Mouse (Mus musculus) CH12.LX (cell line): ENCODE data around the gene Emg1.

Experiments
- CTCF ChIP-seq, 2 experiments: IDR thresholded peaks in 1 of 2; conservative IDR thresholded peaks in 1 of 2; 2 replicates each; pipeline ENCODE4 v1.5.1; 2011 to 2012; ENCODE audit warnings: low read depth in 2 of 2, low read length in 2 of 2, improper control_type of control experiment in 1 of 2, inconsistent platforms in 1 of 2, mild to moderate bottlenecking in 1 of 2, moderate library complexity in 1 of 2
- ELF1 ChIP-seq: IDR thresholded peaks from 2 replicates; pipeline ENCODE4 v1.6.1; 2014; ENCODE audit warnings: low read depth, mild to moderate bottlenecking, inconsistent platforms, low read length, improper control_type of control experiment
- EP300 ChIP-seq: IDR thresholded peaks from 2 replicates; pipeline ENCODE4 v1.6.1; 2011; ENCODE audit warnings: low read length, improper control_type of control experiment
- ETS1 ChIP-seq: conservative IDR thresholded peaks from 2 replicates; pipeline ENCODE4 v1.6.1; 2012; ENCODE audit warnings: low read depth, mild to moderate bottlenecking, inconsistent platforms, low read length, improper control_type of control experiment, moderate library complexity
- HCFC1 ChIP-seq: IDR thresholded peaks from 2 replicates; pipeline ENCODE4 v1.6.1; 2012; ENCODE audit warnings: low read depth, mild to moderate bottlenecking, inconsistent platforms, low read length, improper control_type of control experiment
- MAX ChIP-seq: IDR thresholded peaks from 2 replicates; pipeline ENCODE4 v1.6.1; 2011; ENCODE audit warnings: low read length, improper control_type of control experiment
- MAZ ChIP-seq: IDR thresholded peaks from 2 replicates; pipeline ENCODE4 v1.6.1; 2012; ENCODE audit warnings: low read depth, mild to moderate bottlenecking, inconsistent platforms, low read length, improper control_type of control experiment, moderate library complexity
- MXI1 ChIP-seq: IDR thresholded peaks from 2 replicates; pipeline ENCODE4 v1.6.1; 2011; ENCODE audit warnings: mild to moderate bottlenecking, low read depth, low read length, improper control_type of control experiment
- TCF12 ChIP-seq: IDR thresholded peaks from 2 replicates; pipeline ENCODE4 v1.6.1; 2014; ENCODE audit warnings: low read depth, mild to moderate bottlenecking, inconsistent platforms, low read length, improper control_type of control experiment
- USF1 ChIP-seq: IDR thresholded peaks from 2 replicates; pipeline ENCODE4 v1.6.1; 2014; ENCODE audit warnings: low read depth, mild to moderate bottlenecking, inconsistent platforms, low read length, improper control_type of control experiment
- ZKSCAN1 ChIP-seq: IDR thresholded peaks from 2 replicates; pipeline ENCODE4 v1.6.1; 2012; ENCODE audit warnings: low read depth, inconsistent platforms, low read length, improper control_type of control experiment, borderline replicate concordance

DNA sequence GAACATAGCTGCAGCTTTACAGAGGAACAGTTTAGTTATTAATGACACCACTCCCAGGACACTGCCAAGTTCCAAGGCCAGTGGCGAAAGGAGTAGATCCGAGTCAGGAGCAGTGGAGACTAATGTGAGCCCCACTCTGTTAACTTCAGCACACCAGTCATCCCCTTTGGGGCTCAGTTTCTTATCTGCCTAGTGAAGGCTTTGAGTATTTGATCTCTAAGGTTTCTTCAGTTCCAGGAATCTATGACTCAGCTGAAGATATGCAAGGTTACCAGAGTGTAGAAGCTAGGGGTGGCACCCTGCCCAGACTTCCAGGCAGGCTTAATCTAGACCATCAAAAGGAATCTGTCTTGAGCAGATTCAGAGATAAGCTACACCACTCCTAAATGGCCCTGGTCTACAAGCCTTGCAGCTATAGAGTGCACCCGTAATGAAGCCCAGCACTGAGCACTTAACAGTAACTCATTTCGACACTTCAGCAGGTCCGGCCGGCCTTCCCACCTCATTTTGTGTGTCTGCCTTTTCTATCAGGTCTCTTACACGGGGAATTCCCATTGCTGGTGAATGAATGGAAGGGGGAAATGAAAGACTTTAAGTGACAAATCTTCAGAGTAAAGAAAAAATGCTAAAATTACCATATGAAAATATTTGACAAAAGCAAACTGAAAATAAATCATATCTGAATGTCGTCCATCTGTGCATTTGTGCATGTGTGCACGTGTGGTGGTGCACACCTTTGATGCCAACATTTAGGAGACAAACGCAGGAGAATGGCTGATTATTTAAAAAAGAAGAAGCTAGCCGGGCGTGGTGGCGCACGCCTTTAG, 28.2 kb downstream of the Emg1 start:
- peak; percentile 61 for TF ChIP-seq ETS1
- no peak for TF ChIP-seq ZKSCAN1
- no peak for TF ChIP-seq MAX
- no peak for TF ChIP-seq CTCF (conservative IDR thresholded peaks at IDR 0.05 in 1 of 2, IDR thresholded peaks at IDR 0.05 in 1 of 2; ENCODE audit: low read depth in 2 of 2, low read length in 2 of 2)
- no peak for TF ChIP-seq MXI1
- peak; percentile 66 for TF ChIP-seq EP300
- no peak for TF ChIP-seq ELF1
- TF ChIP-seq MAZ: no peak
- no peak for TF ChIP-seq HCFC1
- TF ChIP-seq USF1: no peak
- 0 out of 2 replicates have a peak, but pooled peaks have one; percentile 49 for TF ChIP-seq TCF12
